Mouse (Mus musculus): ENCODE results near the gene Gja1.
"Not testable (repeated sequence)": the region's sequence is repeated elsewhere in the genome, so short reads cannot be mapped to it uniquely, and the experiment has no call there.

Gene Gja1

GRCm38 (mm10) chr10:56377097-56377965, at the start of gene Gja1:
Gja1 (plus strand) TSS chr10:56377330.
- DNase-seq (ENCODE audit: low spot score in 2 of 2), result peak in 1 of 2 experiments; percentile 4

- peak; percentile 36 to 81 for DNase-seq (ENCODE audit: low spot score in 2 of 2)
Measured at GRCm38 (mm10) chr10:56338851-56339489, 38.2 kb upstream of the Gja1 start.

GRCm38 (mm10) chr10:56360472-56360871, 16.7 kb upstream of the Gja1 start:
- no peak for DNase-seq (ENCODE audit: low spot score in 2 of 2)

- DNase-seq (ENCODE audit: low spot score in 2 of 2), result peak; percentile 25 to 68
Measured at GRCm38 (mm10) chr10:56369073-56369472, 8.1 kb upstream of the Gja1 start.

GRCm38 (mm10) chr10:56373021-56373720, 4.0 kb upstream of the Gja1 start:
- no peak for DNase-seq (ENCODE audit: low spot score in 2 of 2)

GRCm38 (mm10) chr10:56374169-56374568, 3.0 kb upstream of the Gja1 start:
- DNase-seq (ENCODE audit: low spot score in 2 of 2), result no peak

- no peak for DNase-seq (ENCODE audit: low spot score in 2 of 2)
Measured at GRCm38 (mm10) chr10:56375906-56376468, 1.1 kb upstream of the Gja1 start.

- no peak for DNase-seq (ENCODE audit: low spot score in 2 of 2)
Measured at GRCm38 (mm10) chr10:56377966-56378647, 977 bp downstream of the Gja1 start.

GRCm38 (mm10) chr10:56378648-56379254, 1.6 kb downstream of the Gja1 start:
- peak in 1 of 2 experiments; percentile 6 for DNase-seq (ENCODE audit: low spot score in 2 of 2)

- DNase-seq (ENCODE audit: low spot score in 2 of 2), result no peak
Measured at GRCm38 (mm10) chr10:56379720-56380119, 2.6 kb downstream of the Gja1 start.

- DNase-seq (ENCODE audit: low spot score in 2 of 2), result no peak
Measured at GRCm38 (mm10) chr10:56385195-56386109, 8.3 kb downstream of the Gja1 start.

- no peak for DNase-seq (ENCODE audit: low spot score in 2 of 2)
Measured at GRCm38 (mm10) chr10:56393095-56393784, 16.1 kb downstream of the Gja1 start.

- not testable (repeated sequence) for DNase-seq (ENCODE audit: low spot score in 2 of 2)
Measured at GRCm38 (mm10) chr10:56393815-56394417, 16.8 kb downstream of the Gja1 start.

- no peak for DNase-seq (ENCODE audit: low spot score in 2 of 2)
Measured at GRCm38 (mm10) chr10:56397875-56398274, 20.7 kb downstream of the Gja1 start.

- DNase-seq (ENCODE audit: low spot score in 2 of 2), result no peak
Measured at GRCm38 (mm10) chr10:56398310-56398709, 21.2 kb downstream of the Gja1 start.

GRCm38 (mm10) chr10:56401396-56401795, 24.3 kb downstream of the Gja1 start:
- not testable (repeated sequence) for DNase-seq (ENCODE audit: low spot score in 2 of 2)

- no peak for DNase-seq (ENCODE audit: low spot score in 2 of 2)
Measured at GRCm38 (mm10) chr10:56405934-56406333, 28.8 kb downstream of the Gja1 start.

- DNase-seq (ENCODE audit: low spot score in 2 of 2), result no peak
Measured at GRCm38 (mm10) chr10:56406386-56407130, 29.4 kb downstream of the Gja1 start.

Measured in thymus, postnatal 10 days (tissue).